Mouse (Mus musculus) pancreas, adult 10 weeks (tissue): ENCODE measurements around the gene Ppt2. TPM values are rescaled to one million over a fixed set of nuclear protein-coding genes. Genes with fewer than 3 reads are reported as not detected.

Source experiments
- polyA plus RNA-seq: library from polyadenylated mRNA; stranded (reverse); fragments of 350-450 nt; fragmentation: Illumina TruSeq; extraction: RNeasy Lipid Tissue Mini Kit (QIAGEN cat#74804); gene quantifications from one replicate; pipeline ENCODE4 v1.2.3, GENCODE M21; 2015; ENCODE audit warnings: low read depth, low replicate concordance; ENCODE audit not compliant: insufficient read depth

Gene Ppt2
- 9.9 TPM for polyA plus RNA-seq

DNA sequence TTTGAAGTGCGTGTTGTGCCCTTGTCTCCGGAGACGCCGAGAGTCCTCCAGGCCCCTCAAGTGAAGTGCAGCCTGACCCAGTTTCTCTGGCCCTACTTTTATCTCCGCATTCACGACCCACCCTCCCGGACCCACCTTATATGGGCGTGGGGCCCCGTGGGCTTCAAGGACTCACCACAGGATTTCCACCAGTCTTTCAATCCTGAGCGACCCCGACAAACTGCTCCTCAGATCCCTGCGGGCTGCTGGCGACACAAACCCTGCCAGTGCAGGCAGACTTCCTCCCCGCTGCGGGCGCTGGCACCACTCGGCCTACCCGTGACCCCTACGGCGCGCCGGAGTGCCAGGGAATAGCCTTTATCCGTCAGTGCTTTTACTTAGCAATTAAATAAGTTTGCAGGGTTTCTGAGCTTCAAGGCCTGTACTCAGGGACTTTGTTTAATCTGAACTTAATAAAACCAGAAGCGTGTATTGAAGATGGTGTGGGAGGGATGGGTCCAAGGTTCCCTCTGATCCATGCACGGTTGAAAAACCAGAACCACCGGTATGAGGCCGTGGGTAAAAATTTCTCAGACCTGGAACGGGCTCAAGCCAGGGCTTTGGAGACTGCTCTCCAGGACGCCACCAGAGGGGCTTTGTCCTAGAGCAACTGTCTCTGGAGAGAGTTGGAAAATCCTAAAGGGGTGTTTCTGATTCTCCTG is at the start of gene Ppt2:
TSS of gene Ppt2 (minus strand) at position 568 of the 701 bp plus-strand sequence.

GRCm38 (mm10) chr17:34670235-34670634 is 41.9 kb upstream of the Ppt2 start, which contains the start of gene Tnxb:
Gene Tnxb, plus strand, starts transcription at chr17:34670535.

GRCm38 (mm10) chr17:34646906-34647787 is 18.8 kb upstream of the Ppt2 start, which contains the start of gene Atf6b:
Gene Atf6b, plus strand, starts transcription at chr17:34647146.

GRCm38 (mm10) chr17:34644608-34645007 is 16.3 kb upstream of the Ppt2 start, which contains the start of gene Fkbpl:
Gene Fkbpl, plus strand, starts transcription at chr17:34644764.

DNA sequence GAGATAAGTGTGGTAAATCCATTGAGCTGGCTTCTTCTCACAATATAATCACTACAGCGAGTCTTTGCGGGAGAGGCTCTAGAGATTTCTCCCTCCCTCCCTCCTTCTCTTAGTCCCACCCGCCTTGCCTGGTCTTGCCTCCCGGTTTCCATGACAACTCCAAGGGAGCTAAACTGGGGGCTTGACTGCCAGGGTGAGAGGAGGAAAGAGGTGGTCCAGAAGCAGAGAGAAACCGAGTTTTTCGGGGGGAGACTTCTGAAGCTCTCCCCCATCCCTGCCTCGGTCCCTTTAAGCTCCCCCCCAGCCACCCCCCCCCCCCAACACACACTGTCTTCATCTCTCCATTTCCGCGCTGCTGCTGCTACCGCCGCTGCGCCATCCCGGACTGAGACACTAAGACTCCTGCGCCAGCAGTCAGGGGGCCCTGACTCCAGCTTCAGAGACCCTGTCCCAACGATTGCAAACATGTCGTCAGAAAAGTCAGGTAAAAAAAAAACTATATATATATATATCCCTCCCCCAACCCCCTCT is 976 bp upstream of the Ppt2 start, which contains the start of gene Prrt1:
TSS of gene Prrt1 (plus strand) at position 313 of the 531 bp plus-strand sequence.

DNA sequence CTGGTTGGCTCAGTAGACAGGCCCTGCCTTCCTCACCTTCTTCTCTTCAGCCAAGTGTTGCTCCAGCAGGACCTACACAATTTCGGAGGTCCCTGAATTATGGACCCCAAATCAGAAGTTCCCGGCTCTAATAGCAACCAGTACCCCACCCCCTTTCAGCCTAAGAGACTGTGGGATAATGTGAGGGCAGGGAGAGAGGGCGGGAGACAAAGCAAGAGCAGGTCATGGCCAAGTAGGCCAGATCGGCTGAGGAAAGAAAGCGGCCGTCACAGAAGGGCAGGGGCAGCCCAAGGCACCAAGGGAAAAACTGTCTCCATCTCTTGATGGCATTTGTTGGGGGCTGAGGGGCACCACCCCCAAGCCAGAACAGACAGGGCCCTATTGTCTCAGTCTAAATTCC is 12.4 kb downstream of the Ppt2 start, which contains the start of gene Egfl8:
TSS of gene Egfl8 (minus strand) at position 101 of the 400 bp plus-strand sequence.

DNA sequence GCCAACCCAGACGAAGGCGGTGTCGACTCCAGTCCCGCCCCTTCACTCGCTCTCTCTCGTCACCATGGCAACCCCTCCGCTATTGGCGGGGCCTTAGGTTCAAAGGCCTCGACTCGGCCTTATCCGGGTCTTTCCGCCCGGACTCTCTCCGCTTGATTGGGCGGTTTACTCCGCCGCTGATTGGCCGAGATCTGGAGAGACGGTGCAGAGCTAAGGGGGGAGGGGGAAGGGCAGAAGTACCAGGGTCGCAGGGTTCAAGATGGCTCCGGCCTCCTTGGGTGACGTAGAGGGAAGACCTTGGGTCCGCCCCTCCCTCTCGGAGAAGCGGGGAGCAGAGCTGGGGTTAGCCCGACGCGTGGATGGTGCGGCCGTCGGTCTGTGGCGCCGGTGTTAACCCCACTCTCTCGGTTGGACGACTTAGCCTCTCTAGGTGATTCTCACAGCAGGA is 24.2 kb downstream of the Ppt2 start, which contains the start of gene Agpat1:
TSS of gene Agpat1 (plus strand) at position 202 of the 448 bp plus-strand sequence.

DNA sequence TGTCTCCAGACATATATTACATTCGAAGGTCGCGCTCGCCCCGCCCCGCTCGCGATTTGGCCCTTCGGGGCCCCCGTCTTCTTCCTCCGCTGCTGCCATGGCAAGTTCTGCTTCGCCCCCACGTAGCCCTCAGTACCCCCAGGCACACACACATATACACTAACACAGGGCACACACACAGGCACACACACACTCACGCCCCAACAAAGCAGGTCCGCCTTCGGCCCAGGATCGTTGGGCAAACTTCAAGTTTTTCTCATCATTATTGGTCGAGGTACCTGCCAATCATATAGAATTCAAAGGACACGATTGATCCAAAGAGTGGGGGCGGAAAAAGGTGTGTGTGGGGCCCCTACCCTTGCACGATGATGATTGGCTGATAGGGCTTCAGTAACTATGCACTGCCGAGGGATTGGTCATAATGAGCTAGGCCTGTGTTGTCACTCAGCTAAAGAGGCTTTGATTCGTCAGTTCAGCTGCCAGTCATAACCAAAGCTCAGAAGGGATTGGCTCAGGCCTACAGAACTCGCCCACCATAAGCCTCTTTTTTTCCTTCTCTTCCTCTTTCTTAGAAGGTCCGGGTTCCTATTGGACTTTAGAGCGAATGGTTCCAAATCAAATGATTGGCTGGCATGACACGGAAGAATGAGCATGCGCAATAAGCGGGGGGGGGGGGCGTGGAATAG is 24.8 kb downstream of the Ppt2 start, which contains the start of gene Rnf5:
TSS of gene Rnf5 (minus strand) at position 316 of the 686 bp plus-strand sequence.

GRCm38 (mm10) chr17:34597566-34598095 is 30.7 kb downstream of the Ppt2 start, which contains the start of gene Ager:
Gene Ager, plus strand, starts transcription at chr17:34597862.

GRCm38 (mm10) chr17:34591029-34591993 is 37.0 kb downstream of the Ppt2 start, which contains the start of gene Pbx2:
Gene Pbx2, plus strand, starts transcription at chr17:34591266.

DNA sequence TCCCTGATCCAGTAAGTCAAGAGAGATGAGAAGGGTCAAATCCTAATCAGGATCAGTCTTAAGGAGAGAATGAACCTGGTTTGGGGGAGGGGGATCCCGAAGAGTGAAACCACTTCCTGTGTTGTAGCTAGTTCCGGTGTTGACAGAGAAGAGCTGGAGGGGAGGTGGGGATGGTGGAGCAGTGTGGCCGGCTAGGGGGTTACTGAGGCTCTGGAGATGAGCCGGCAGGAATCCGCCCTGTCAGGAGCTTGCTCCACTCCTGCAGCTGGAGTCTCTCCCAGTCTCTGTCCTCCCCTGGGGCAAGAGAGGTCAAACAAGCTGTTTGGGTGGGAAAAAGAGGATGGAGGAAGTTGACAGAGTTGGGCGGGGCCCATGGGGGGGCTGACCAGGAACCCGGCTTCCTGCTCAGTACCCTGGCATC is 38.6 kb downstream of the Ppt2 start, which contains the start of gene Gpsm3:
TSS of gene Gpsm3 (plus strand) at position 126 of the 421 bp plus-strand sequence.

Other genes starting within 250 kb of the Ppt2 start
- gene BC051142, start 229.7 kb downstream of the Ppt2 start, polyA plus RNA-seq: 4.2 TPM
- gene Btnl4, start 151.2 kb downstream of the Ppt2 start, polyA plus RNA-seq: not detected
- not detected for gene Btnl6, start 111.2 kb downstream of the Ppt2 start, polyA plus RNA-seq
- 13.4 TPM for gene Notch4, start 64.2 kb downstream of the Ppt2 start, polyA plus RNA-seq
- gene Gpsm3, start 38.7 kb downstream of the Ppt2 start, polyA plus RNA-seq: 13.2 TPM
- 11.4 TPM for gene Pbx2, start 37.2 kb downstream of the Ppt2 start, polyA plus RNA-seq
- 1.3 TPM for gene Ager, start 30.6 kb downstream of the Ppt2 start, polyA plus RNA-seq
- gene Rnf5, start 24.8 kb downstream of the Ppt2 start, polyA plus RNA-seq: 23.2 TPM
- gene Agpat1, start 24.2 kb downstream of the Ppt2 start, polyA plus RNA-seq: 22.7 TPM
- gene Egfl8, start 12.5 kb downstream of the Ppt2 start, polyA plus RNA-seq: 3.3 TPM
- 5.2 TPM for gene Prrt1, start 1.0 kb upstream of the Ppt2 start, polyA plus RNA-seq
- gene Fkbpl, start 16.3 kb upstream of the Ppt2 start, polyA plus RNA-seq: 2.0 TPM
- gene Atf6b, start 18.6 kb upstream of the Ppt2 start, polyA plus RNA-seq: 10.8 TPM
- 12.0 TPM for gene Tnxb, start 42.0 kb upstream of the Ppt2 start, polyA plus RNA-seq
- gene C4b, start 115.4 kb upstream of the Ppt2 start, polyA plus RNA-seq: 20.6 TPM
- 1.9 TPM for gene Cyp21a1, start 176.1 kb upstream of the Ppt2 start, polyA plus RNA-seq
- gene Stk19, start 208.4 kb upstream of the Ppt2 start, polyA plus RNA-seq: 14.8 TPM
- gene Dxo, start 208.5 kb upstream of the Ppt2 start, polyA plus RNA-seq: 19.9 TPM
- 24.5 TPM for gene Skiv2l, start 221.7 kb upstream of the Ppt2 start, polyA plus RNA-seq
- 11.5 TPM for gene Nelfe, start 221.9 kb upstream of the Ppt2 start, polyA plus RNA-seq
- gene Cfb, start 234.0 kb upstream of the Ppt2 start, polyA plus RNA-seq: 9.5 TPM